Mouse (Mus musculus): ENCODE measurements at regions not wholly inside any gene's neighbourhood (a gene's known extent, or its start where the extent isn't known, plus 50 kb on each side); places are given as distances from the start of the nearest gene placed in this dataset.

DNA sequence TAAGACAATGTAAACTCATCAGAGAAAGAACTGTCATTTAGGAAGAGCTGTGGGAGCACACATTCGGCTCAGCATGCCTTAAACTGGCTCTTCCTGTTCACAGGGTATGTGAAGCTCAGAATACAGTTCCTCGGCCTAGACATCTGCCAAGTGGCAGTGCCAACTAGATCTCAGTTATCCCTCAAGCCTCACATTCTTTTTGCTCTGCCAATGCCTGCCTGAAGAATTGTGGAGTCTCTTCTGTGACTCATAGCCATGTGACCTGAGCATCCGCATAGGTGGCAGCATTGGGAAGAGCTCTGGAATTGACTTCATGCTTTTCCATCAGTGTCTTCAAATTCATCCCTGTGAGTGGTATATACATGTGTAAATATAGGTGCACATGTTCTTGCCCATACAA lies 59.7 kb downstream of the Prlhr start:
- no peak for DNase-seq (ENCODE audit: low spot score)

DNA sequence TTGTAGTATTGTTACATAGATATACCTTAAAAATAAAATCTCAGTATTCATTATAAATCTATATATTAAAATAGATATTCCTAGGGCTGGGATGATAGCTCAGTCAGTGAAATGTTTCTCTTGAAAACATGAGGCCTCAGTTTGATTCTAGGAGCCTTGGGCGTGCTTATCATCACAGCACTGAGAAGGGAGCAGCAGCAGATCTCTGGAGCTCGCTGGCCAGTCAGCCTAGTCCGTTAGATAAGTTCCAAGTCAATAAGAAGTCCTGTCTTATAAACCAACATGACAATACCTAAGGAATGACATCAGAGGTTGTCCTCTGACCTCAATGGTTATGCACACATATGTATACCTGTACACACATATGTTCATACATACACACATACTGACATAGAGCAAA lies 68.7 kb downstream of the Prlhr start:
- no peak for DNase-seq (ENCODE audit: low spot score)

DNA sequence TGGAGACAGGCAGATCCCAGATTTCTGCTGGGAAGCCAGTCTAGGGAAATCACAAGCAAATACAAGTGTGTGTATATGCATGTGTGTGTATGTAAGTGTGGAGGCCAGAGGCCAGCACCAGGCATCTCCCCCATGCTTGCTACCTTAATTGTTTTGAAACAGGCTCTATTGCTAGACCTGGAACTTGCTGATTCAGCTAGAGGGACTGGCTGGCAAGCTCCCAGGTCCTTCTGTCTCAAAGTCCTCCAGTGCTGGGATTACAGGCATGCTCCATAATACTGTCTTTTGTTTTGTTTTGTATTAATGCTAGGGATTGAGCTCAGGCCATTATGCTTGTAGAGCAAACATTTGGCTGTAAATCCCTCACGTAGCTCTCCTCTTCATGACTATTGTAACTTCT lies 70.4 kb downstream of the Prlhr start:
- no peak for DNase-seq (ENCODE audit: low spot score)

DNA sequence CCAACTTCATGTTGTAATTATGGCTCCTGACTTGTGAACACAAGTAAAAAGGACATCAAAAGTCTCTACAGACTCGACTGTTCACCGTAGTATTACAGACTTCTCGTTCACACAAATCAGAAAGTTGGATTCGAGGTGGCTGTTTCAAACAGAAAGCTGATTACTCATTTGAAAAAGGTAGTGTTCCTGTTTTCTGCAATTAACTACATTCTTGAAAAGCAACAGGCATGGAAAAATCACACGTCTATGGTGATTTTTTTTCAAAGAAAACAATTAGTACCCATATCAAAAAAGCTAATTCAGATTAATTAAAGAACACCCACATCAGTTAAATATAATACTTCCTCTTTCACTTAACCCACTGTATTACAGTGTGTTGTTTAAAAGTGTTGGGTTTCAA lies 71.5 kb downstream of the Prlhr start:
- no peak for DNase-seq (ENCODE audit: low spot score)

DNA sequence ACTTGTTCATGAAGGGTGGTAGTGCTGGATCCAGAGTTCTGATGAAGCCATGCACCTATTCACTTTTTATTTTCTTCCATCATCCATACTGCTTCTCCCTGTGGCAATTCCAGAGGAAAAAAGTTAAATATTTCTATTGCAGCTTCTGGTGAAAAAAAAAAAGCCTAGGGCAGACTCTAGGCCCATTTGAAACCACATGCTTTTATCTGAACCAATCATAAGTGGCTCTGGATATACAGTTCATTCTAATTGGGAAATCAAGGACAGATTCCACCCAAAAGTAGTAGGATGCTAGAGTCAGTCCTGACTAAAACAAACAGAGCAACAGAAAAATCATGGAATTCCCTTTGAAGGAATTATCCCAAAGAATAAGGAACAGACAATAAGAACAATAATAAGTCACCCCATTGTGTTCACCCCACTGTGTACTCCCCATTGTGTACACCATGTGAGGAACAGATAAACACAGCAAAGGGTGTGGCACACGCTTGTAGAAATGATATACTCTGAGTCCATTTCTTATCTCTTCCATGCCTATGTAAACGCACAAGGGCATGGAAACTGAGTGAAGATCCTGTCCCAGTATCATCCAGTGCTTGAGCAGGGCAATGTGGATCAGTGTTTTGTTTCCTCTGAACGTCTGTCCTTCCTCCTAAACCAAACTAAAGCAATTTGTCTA lies 81.4 kb downstream of the Prlhr start:
- no peak for DNase-seq (ENCODE audit: low spot score)

DNA sequence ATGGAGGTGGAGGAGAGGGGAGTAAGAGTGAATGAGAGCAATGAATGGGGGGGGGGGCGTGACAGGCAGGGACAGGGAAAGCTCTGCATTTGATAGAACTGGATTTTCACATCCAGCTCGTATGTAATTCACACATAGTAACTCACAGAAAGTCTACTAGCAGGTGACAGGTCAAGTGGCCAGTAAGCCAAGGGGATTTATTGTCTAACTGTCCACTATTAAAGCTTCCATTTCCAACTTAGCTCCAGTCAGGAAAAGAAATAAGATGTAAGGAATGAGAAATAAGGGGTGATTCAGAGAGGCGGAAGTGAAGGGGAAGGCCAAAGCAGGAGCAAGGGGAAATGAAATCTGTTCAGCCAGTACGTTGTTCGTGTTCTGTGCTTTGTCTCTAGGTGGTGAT lies 83.4 kb downstream of the Prlhr start:
- no peak for DNase-seq (ENCODE audit: low spot score)

DNA sequence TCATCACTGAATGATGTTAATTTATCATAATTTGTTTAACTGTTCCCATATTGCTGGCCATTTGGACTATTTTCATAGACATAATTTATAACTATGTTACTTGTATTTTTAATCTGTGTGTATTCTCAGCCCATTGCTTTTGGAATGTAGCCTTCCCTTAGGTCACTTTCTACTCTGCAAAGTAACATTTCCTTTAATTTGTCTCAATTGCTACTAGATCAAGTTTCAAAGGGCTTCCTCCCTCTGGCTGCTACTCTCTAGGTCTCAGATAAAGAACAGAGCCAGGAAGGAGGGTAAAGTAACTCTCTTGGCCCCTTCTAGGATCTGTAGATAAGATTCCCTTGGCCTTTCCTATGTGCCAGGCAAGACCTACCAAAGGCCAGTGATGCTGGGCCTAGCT lies 85.4 kb downstream of the Prlhr start:
- DNase-seq (ENCODE audit: low spot score), result no peak

DNA sequence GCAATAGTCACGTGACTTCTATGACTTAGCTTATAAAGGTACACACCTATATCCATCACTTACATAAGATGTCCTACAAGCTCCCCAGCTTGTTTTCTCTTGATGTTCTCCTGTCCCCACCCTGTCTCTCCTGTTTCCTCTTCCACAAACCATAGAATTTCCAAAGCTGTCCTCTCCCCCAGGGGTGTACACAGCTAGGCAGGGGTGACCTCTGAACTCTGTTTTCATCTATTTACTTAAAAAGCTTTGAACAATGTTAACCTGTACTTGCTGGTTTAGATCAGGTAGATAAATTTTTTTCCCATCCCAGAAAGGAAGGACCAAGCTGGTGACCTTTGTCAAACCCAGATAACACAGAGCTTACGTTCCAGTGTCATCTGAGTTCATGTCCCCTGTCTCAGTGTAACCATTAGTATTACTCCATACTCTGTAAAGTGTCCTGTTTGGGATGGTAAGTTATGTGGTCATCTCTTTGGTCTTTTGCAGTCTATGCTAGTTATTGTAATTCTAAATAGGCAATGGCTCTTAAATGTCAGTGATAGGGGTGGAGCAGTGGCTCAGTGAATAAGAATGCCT lies 89.0 kb downstream of the Prlhr start:
- no peak for DNase-seq (ENCODE audit: low spot score)

DNA sequence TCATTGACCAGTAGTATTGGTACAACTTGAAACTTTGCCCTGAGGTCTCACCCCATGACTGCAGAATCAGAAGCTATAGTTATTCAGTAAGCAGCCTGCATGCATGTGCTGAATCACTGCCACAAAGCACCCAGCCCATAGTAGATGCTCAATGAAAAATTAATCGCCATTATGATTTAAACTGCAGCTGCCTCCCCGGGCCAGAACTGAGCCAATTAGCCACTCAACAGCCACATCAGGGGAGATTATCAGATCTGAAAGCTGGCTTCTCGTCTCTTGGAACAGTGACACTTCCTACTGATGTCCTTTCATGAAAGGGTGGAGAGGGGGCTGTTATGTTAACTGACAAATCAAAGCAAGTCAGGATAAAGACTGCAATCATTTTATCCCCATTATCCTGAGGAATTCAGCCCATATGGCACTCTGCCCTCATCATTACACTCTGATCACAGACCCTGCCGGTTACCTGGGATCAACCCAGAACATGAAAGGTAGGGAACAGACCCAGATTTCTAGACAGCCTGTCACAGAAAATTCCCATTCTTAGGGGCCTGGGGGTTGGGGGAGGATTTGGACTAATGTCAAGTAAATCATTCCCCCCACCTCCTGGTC lies 104.0 kb downstream of the Prlhr start:
- no peak for DNase-seq (ENCODE audit: low spot score)

DNA sequence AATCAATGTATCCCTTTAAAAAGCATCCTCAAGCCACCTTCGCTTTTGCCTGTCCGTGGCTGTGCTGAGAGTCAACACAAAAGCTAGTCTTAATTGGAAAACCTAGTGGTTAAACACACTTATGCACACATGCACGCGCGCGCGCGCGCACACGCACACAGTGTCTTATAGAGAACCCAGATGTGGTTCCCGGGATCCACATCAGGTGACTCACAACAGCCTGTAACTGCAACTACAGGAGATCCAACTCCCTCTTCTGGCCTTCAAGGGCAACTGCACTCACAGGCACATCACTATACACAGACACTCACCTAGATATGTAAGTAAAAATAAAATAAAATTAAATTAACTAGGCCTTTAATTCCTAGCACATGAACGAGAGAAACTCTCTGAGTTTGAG lies 118.4 kb upstream of the Fam204a start:
- no peak for DNase-seq (ENCODE audit: low spot score)

DNA sequence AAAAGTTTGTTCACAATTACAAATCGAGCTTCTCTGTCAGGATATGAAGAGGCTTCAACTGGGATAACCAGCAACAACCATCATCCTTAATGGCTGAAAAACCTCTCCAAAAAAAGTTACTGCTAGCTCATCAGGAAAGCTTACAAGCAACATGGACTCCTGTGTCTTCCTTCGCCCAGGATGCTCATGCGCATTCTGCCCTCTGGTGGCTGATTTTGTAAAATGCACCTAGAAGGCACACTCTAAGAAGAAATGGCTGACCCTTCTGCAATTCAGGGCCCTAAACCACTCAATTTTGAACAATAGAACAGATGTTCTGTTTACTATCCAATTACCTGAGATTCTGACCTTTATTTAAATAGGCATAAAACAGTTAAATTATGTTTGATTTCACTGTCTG lies 115.0 kb upstream of the Fam204a start:
- DNase-seq (ENCODE audit: low spot score), result peak; percentile 15

DNA sequence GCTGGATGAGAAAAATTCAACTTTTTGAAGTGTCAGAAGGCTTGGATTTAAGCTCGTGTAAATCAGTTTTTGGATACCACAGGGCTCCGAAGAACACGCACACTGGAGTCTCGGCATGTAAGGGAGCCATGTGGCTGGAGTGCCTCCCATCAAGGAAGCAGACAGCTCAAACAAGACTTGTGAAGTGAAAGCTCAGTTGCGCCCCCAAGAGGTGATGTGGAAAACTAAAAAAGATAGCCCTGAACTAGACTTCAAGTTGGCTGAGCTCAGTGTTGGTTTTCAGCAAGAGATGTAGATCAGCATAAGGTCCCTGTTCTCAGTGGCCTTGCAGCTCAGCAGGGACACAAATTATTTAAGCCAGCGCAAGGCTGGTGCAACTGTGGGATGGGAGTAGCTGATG lies 113.7 kb upstream of the Fam204a start:
- no peak for DNase-seq (ENCODE audit: low spot score)

DNA sequence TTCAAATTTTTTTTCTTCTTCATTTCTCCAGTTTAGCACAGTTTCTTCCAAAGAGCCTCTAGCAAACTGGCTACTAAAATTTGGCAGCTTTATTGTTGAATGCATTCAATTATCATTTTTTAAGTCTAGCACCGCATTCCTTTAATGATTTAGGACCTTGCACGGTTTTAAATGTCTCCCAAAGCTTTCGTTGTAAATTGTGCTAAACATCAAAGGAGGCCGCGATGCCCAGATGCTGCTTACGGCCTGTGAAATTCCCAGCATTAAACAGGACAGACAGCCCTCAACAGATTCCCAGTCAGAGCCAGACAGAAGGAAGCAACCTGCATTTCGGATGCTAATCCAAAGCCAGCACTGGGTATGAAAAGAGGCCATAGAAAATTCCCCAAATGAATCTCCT lies 108.0 kb upstream of the Fam204a start:
- no peak for DNase-seq (ENCODE audit: low spot score)

DNA sequence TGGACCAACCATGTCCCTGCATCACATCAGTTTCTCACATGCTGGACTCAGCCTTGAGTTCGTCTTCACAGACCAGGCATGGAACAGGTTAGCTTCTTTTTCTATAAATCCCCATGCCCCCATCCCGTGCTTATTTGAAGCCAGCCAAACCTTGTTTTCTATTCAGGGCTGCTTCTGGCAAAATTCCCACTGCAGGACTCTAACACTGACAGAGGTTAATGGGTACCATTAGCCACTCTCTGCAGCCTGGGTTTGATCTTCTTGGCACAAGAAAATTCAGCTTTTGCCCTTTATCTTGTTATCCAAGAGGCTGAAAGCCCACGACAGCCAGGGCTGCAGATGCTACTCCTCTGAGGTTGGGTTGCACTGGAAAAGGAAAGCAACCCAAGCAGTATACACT lies 101.8 kb upstream of the Fam204a start:
- DNase-seq (ENCODE audit: low spot score), result no peak

DNA sequence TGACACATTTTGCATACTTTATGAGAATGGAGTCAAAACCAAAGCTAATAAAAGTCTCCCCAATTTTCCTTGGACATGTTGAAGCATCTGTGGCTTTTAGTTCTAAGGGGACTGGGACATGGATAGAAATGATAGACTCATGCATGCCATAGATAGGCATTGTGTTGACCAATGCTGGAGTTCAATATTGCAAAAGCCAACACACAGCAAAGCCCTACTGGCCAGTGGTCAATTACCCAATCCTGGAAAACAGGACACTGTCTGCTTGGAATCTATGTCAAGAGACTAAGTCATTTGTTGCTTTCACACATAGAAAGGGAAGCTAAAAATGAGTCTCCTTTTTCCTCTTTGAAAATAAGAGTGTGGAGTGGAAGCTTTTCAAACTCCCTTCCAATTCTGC lies 99.1 kb upstream of the Fam204a start:
- no peak for DNase-seq (ENCODE audit: low spot score)

DNA sequence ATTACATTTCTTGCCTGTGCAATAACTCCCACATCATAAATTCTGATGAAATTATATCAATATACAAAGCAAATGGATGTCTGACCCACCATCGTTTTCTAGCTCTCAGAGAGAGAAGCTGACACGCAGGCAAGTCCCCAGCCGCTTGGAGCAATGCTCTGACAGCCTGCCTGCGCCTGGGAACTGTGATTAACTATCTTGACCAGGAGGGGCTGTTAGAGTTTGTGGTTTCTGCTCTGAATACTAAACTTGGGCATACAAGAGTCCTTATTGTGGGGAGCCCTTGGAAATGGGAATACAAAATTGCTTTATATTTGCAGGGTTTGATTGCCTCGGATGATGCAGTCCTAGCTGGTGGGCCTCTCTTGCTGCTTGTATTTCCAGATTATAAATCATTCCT lies 98.6 kb upstream of the Fam204a start:
- DNase-seq (ENCODE audit: low spot score), result peak; percentile 3

DNA sequence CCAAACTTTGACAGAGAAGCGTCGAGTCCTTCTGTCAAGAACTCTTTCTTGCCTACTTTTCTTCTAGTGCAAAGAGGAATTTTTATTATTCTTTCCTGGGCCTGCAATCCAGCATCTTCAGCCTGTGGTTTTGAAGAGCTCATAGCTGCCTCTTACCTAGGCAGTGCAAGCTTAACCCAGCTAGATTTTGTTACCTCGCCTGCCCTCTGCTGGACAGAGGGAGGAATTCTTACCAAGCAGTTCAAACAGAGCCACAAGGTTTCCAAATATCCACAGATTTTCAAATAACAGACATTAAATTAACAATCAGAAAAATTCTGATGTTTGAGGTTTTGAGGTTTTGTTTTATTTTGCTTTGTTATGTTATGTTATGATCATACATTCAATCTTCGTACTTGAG lies 84.1 kb upstream of the Fam204a start:
- DNase-seq (ENCODE audit: low spot score), result peak; percentile 38

DNA sequence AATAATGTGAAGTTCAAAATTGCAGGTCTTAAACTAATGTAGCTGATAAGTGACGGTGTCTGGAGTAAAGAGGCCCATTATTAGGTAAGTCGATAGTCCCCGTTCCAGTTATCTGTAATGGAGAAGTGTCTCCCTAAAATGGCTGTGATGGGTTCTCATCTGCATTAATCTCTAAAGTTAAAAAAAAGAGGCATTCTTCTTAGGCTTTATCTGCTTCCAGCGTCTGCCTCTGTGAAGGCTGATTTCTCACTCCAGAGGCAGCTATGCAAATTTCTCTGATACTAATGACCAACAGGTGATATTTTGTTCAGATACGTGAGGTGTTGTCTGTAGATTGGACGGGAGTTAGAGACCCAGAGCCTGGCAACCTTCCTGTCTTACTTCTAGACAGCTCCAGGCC lies 75.9 kb upstream of the Fam204a start:
- no peak for DNase-seq (ENCODE audit: low spot score)

DNA sequence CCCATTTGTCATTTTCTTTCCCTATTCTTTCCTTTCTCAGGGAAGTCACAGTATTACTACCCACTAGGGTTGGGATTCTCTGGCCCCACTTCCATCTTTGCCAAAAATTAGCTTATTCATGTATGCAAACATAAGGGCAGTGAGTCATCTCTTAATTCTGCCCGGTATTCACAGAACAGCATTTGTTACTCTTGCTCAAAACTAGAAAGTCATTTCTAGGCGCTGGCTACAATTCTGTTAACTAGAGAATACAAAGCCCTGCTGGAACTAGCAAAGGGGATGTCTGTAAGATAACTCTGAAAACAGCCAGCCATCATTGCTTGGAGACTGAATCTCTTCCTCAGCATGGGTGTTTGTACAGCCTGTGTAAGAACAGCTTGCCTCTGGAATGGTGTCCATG lies 74.4 kb upstream of the Fam204a start:
- no peak for DNase-seq (ENCODE audit: low spot score)

DNA sequence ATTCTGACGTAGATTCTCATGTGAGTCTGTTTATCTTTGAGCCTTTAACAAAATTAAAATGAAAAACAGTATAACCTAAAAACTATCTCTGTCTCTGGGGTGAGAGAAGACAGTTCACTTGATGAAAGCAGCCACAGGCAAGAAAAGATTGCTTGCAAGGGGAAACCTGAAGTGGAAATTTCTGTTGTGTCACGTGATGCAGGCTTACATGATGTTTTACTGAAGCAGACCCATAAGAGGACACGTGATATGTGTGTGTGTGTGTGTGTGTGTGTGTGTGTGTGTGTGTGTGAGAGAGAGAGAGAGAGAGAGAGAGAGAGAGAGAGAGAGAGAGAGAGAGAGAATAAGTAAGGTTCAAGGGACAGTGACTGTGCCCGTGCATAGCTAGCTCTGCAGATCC lies 63.7 kb upstream of the Fam204a start:
- no peak for DNase-seq (ENCODE audit: low spot score)

DNA sequence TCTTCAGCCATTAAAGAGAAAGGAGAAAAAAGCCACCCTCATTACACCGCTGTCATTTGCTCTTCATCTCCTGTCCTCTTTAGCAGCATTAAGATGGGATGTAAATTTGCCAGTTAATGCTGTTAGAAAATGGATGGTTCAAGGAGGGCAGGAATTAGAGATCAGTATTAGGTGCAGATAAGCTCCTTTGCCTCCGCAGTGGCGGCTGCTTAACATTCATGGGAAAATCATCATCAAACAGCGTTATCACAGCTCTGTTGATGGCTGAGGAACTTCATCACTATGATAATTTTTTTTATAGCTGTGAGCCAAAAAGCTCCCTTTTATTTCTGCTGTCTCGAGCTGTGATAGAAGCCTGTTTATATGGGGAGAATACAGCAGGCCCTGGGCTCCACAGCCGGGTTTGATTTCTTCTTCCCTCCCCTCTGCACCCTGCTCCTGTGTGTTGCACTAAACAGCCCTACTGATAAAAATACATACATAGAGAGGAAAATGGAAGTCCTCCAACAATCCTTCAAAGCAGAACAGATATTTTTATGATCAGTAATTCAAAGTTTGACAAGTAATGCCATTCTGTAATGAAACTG lies 60.4 kb upstream of the Fam204a start:
- DNase-seq (ENCODE audit: low spot score), result no peak

DNA sequence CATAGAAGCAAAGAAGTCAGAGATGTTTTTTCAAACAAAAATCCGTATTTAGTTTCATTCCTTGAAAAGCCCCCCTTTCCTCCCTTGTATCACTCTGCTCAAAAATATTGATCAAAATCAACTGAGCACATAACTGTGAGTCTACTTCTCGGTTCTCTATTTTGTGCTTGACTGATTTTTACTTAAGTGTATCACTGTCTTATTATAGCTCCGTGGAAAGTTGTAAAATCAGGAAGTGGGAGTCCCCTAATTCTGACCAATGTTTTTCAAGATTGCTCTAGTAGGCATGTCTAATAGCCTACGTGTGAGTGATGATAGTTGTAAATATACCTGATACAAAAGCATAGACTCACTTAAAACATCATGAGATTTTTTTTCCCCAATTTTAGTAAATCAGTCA lies 58.4 kb upstream of the Fam204a start:
- no peak for DNase-seq (ENCODE audit: low spot score)
